Mouse (Mus musculus): Measurements from ENCODE around the gene Srbd1. TPM values are rescaled to one million over a fixed set of nuclear protein-coding genes. Genes with fewer than 3 reads are reported as not detected.

Srbd1 gene
- polyA plus RNA-seq, 1 experiment from 2014 or later = 6.7 TPM

DNA sequence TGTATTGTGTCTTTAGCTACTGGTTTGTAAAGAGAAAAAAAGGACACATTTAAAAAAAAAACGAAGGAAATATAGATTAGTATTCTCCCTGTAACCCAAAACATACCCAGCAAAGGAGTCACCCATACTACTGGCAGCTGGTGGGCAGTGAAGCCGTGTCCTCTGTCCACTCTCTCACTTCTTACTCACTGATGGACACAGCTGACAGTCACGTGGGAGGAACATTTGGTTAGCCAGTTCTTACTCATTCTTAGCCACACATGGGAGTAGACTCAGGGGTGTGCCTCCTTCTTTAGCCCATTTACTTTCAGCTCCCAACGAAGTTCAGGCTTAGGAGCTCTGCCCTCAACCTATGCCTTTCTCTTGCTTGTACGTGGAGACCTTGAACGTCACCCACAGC, 183.3 kb downstream of the Srbd1 start:
- Histone ChIP-seq H3K27me3 (ENCODE audit: control insufficient read depth, insufficient read depth, low read length) (no peaks in the 10 kb centered on the region), H3K4me3 (ENCODE audit: control insufficient read depth in 1 of 2, insufficient read depth in 1 of 2, low read depth in 1 of 2, low read length in 2 of 2) (no peak overlapping the region), H3K9ac (ENCODE audit: low read length) (no peak overlapping the region), H3K4me2 (ENCODE audit: low read length) (no peak overlapping the region), H3K4me1 (ENCODE audit: control insufficient read depth in 2 of 2, insufficient read depth in 2 of 2, low read length in 2 of 2) (peaks cover 0 to 4% of the 10 kb centered on the region in 2 experiments; a peak in 1 of 4 replicates), H3K36me3 (ENCODE audit: control insufficient read depth, insufficient read depth, low read length) (no peaks in the 10 kb centered on the region), H3K9me3 (ENCODE audit: control insufficient read depth, low read length) (no peaks in the 10 kb centered on the region), H3K27ac (replicated peaks in 1 of 2; ENCODE audit: control insufficient read depth in 1 of 2, insufficient read depth in 1 of 2, low read depth in 2 of 2, low read length in 2 of 2) (no peak overlapping the region)
- ATAC-seq (ENCODE audit: insufficient number of reproducible peaks, insufficient read depth, low FRiP score, low read depth) = no peak
- 63% methylated on average over 6 of the region's 6 CpGs for WGBS

- Histone ChIP-seq H3K4me3 (ENCODE audit: control insufficient read depth in 1 of 2, insufficient read depth in 1 of 2, low read depth in 1 of 2, low read length in 2 of 2) (no peak overlapping the region), H3K27me3 (ENCODE audit: control insufficient read depth, insufficient read depth, low read length) (no peaks in the 10 kb centered on the region; the same call in 1 of the 2 replicates), H3K27ac (replicated peaks in 1 of 2; ENCODE audit: control insufficient read depth in 1 of 2, insufficient read depth in 1 of 2, low read depth in 2 of 2, low read length in 2 of 2) (no peak overlapping the region), H3K9me3 (ENCODE audit: control insufficient read depth, low read length) (no peaks in the 10 kb centered on the region), H3K4me1 (ENCODE audit: control insufficient read depth in 2 of 2, insufficient read depth in 2 of 2, low read length in 2 of 2) (no peaks in the 10 kb centered on the region), H3K4me2 (ENCODE audit: low read length) (no peak overlapping the region), H3K9ac (ENCODE audit: low read length) (no peak overlapping the region), H3K36me3 (ENCODE audit: control insufficient read depth, insufficient read depth, low read length) (no peaks in the 10 kb centered on the region)
- ATAC-seq (ENCODE audit: insufficient number of reproducible peaks, insufficient read depth, low FRiP score, low read depth) = no peak
- WGBS = 63% methylated on average over 2 of the region's 2 CpGs
Observed at GRCm38 (mm10) chr17:85951771-85952170, 193.2 kb downstream of the Srbd1 start.

DNA sequence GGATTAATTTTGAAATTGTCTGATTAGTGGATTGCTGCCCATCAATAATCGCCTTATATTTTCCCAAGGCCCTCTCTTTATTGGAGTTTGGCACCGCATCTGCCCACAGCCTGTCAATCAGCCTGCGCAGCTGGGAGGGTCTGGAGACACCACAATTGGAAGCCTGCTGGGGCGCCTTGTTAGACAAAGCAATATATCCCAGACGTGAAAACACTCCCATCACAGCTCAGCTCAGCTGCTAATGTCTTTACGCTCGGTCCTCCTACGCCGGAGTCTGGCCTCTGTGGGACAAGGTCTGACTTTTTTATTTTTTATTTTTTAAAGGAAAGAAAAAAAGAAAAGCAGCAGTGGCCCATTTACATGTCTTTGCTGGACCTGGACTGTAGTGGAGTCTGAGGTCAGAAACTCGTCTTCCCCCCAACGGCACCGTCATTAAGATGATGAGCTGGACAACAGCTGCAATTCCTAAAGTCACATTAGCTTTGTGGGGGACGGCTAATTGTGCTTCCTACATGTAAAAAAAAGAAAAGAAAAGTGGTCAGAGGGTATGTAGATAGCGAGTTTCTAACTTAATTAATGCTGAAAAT, 195.0 kb downstream of the Srbd1 start:
- Histone ChIP-seq H3K9ac (ENCODE audit: low read length) (no peak overlapping the region), H3K36me3 (ENCODE audit: control insufficient read depth, insufficient read depth, low read length) (no peaks in the 10 kb centered on the region), H3K4me1 (ENCODE audit: control insufficient read depth in 2 of 2, insufficient read depth in 2 of 2, low read length in 2 of 2) (peaks cover 0 to under 1% of the 10 kb centered on the region in 2 experiments; a peak in 1 of 4 replicates), H3K4me3 (ENCODE audit: control insufficient read depth in 1 of 2, insufficient read depth in 1 of 2, low read depth in 1 of 2, low read length in 2 of 2) (no peak overlapping the region), H3K27ac (replicated peaks in 1 of 2; ENCODE audit: control insufficient read depth in 1 of 2, insufficient read depth in 1 of 2, low read depth in 2 of 2, low read length in 2 of 2) (no peak overlapping the region), H3K9me3 (ENCODE audit: control insufficient read depth, low read length) (no peaks in the 10 kb centered on the region), H3K27me3 (ENCODE audit: control insufficient read depth, insufficient read depth, low read length) (no peaks in the 10 kb centered on the region; the same call in 1 of the 2 replicates), H3K4me2 (ENCODE audit: low read length) (no peak overlapping the region)
- 69% methylated on average over 14 of the region's 14 CpGs for WGBS
- ATAC-seq (ENCODE audit: insufficient number of reproducible peaks, insufficient read depth, low FRiP score, low read depth) = no peak

GRCm38 (mm10) chr17:85948911-85949909, 195.8 kb downstream of the Srbd1 start:
- Histone ChIP-seq H3K27ac (replicated peaks in 1 of 2; ENCODE audit: control insufficient read depth in 1 of 2, insufficient read depth in 1 of 2, low read depth in 2 of 2, low read length in 2 of 2) (no peak overlapping the region), H3K4me1 (ENCODE audit: control insufficient read depth in 2 of 2, insufficient read depth in 2 of 2, low read length in 2 of 2) (peaks cover 0 to 5% of the 10 kb centered on the region in 2 experiments; a peak in 1 of 4 replicates), H3K27me3 (ENCODE audit: control insufficient read depth, insufficient read depth, low read length) (no peaks in the 10 kb centered on the region; the same call in 1 of the 2 replicates), H3K4me3 (ENCODE audit: control insufficient read depth in 1 of 2, insufficient read depth in 1 of 2, low read depth in 1 of 2, low read length in 2 of 2) (no peak overlapping the region), H3K9ac (ENCODE audit: low read length) (no peak overlapping the region), H3K9me3 (ENCODE audit: control insufficient read depth, low read length) (no peaks in the 10 kb centered on the region), H3K36me3 (ENCODE audit: control insufficient read depth, insufficient read depth, low read length) (no peaks in the 10 kb centered on the region), H3K4me2 (ENCODE audit: low read length) (no peak overlapping the region)
- ATAC-seq (ENCODE audit: insufficient number of reproducible peaks, insufficient read depth, low FRiP score, low read depth) = no peak
- 70% methylated on average over 11 of the region's 11 CpGs for WGBS

- Histone ChIP-seq H3K27me3 (ENCODE audit: control insufficient read depth, insufficient read depth, low read length) (no peaks in the 10 kb centered on the region; the same call in 1 of the 2 replicates), H3K36me3 (ENCODE audit: control insufficient read depth, insufficient read depth, low read length) (no peaks in the 10 kb centered on the region), H3K4me3 (ENCODE audit: control insufficient read depth in 1 of 2, insufficient read depth in 1 of 2, low read depth in 1 of 2, low read length in 2 of 2) (no peak overlapping the region), H3K9ac (ENCODE audit: low read length) (no peak overlapping the region), H3K4me1 (ENCODE audit: control insufficient read depth in 2 of 2, insufficient read depth in 2 of 2, low read length in 2 of 2) (peaks cover 0 to 5% of the 10 kb centered on the region in 2 experiments; a peak in 1 of 4 replicates), H3K27ac (replicated peaks in 1 of 2; ENCODE audit: control insufficient read depth in 1 of 2, insufficient read depth in 1 of 2, low read depth in 2 of 2, low read length in 2 of 2) (no peak overlapping the region), H3K9me3 (ENCODE audit: control insufficient read depth, low read length) (no peaks in the 10 kb centered on the region), H3K4me2 (ENCODE audit: low read length) (no peak overlapping the region)
- ATAC-seq (ENCODE audit: insufficient number of reproducible peaks, insufficient read depth, low FRiP score, low read depth) = no peak
- 76% methylated on average over 4 of the region's 4 CpGs for WGBS
Observed at GRCm38 (mm10) chr17:85944726-85945125, 200.2 kb downstream of the Srbd1 start.

- Histone ChIP-seq H3K4me2 (ENCODE audit: low read length) (no peak overlapping the region), H3K9me3 (ENCODE audit: control insufficient read depth, low read length) (no peaks in the 10 kb centered on the region), H3K36me3 (ENCODE audit: control insufficient read depth, insufficient read depth, low read length) (no peaks in the 10 kb centered on the region), H3K27me3 (ENCODE audit: control insufficient read depth, insufficient read depth, low read length) (no peaks in the 10 kb centered on the region; the same call in 1 of the 2 replicates), H3K27ac (replicated peaks in 1 of 2; ENCODE audit: control insufficient read depth in 1 of 2, insufficient read depth in 1 of 2, low read depth in 2 of 2, low read length in 2 of 2) (no peak overlapping the region), H3K4me1 (ENCODE audit: control insufficient read depth in 2 of 2, insufficient read depth in 2 of 2, low read length in 2 of 2) (peaks cover 0 to 5% of the 10 kb centered on the region in 2 experiments; a peak in 1 of 4 replicates), H3K9ac (ENCODE audit: low read length) (no peak overlapping the region), H3K4me3 (ENCODE audit: control insufficient read depth in 1 of 2, insufficient read depth in 1 of 2, low read depth in 1 of 2, low read length in 2 of 2) (no peak overlapping the region)
- 73% methylated on average over 12 of the region's 12 CpGs for WGBS
- no peak for ATAC-seq (ENCODE audit: insufficient number of reproducible peaks, insufficient read depth, low FRiP score, low read depth)
Observed at GRCm38 (mm10) chr17:85943994-85944640, 200.9 kb downstream of the Srbd1 start.

- Histone ChIP-seq H3K9me3 (ENCODE audit: control insufficient read depth, low read length) (no peaks in the 10 kb centered on the region), H3K9ac (ENCODE audit: low read length) (no peak overlapping the region), H3K4me1 (ENCODE audit: control insufficient read depth in 2 of 2, insufficient read depth in 2 of 2, low read length in 2 of 2) (peaks cover 0 to 5% of the 10 kb centered on the region in 2 experiments; a peak in 1 of 4 replicates), H3K4me2 (ENCODE audit: low read length) (no peak overlapping the region), H3K36me3 (ENCODE audit: control insufficient read depth, insufficient read depth, low read length) (no peaks in the 10 kb centered on the region), H3K4me3 (ENCODE audit: control insufficient read depth in 1 of 2, insufficient read depth in 1 of 2, low read depth in 1 of 2, low read length in 2 of 2) (no peak overlapping the region), H3K27ac (replicated peaks in 1 of 2; ENCODE audit: control insufficient read depth in 1 of 2, insufficient read depth in 1 of 2, low read depth in 2 of 2, low read length in 2 of 2) (no peak overlapping the region), H3K27me3 (ENCODE audit: control insufficient read depth, insufficient read depth, low read length) (no peaks in the 10 kb centered on the region; the same call in 1 of the 2 replicates)
- whole genome bisulfite sequencing = 59% methylated on average over 14 of the region's 14 CpGs
- ATAC-seq (ENCODE audit: insufficient number of reproducible peaks, insufficient read depth, low FRiP score, low read depth) = no peak
Observed at GRCm38 (mm10) chr17:85943551-85943981, 201.4 kb downstream of the Srbd1 start.
